Mouse (Mus musculus) heart, embryonic 14.5 days (tissue): ENCODE results near the gene Ppil3. TPM values are rescaled to one million over a fixed set of nuclear protein-coding genes. Genes with fewer than 3 reads are reported as not detected.

Experiments
- ATAC-seq: fragments of 200-750 bp; cut with Nextera tagmentation; 2 replicates; pipeline ENCODE4 v1.8.0; 2017; ENCODE audit warnings: low read depth, moderate TSS enrichment; ENCODE audit not compliant: insufficient number of reproducible peaks, insufficient read depth, low FRiP score
- H3K27ac ChIP-seq, 2 experiments: fragments of 200-500 bp in 1 of 2; fragments of 300-500 bp in 1 of 2; sonication (generic) in 1 of 2; replicated peaks in 1 of 2; 2 replicates each; pipeline ENCODE4 v1.5.1; 2012 to 2014; ENCODE audit warnings: low read depth in 2 of 2, low read length in 2 of 2, control low read depth in 1 of 2, mild to moderate bottlenecking in 1 of 2, mixed read lengths in 1 of 2; ENCODE audit not compliant: control insufficient read depth in 1 of 2, insufficient read depth in 1 of 2
- H3K27me3 ChIP-seq: fragments of 300-500 bp; sonication (generic); 2 replicates; pipeline ENCODE4 v1.6.1; 2014; ENCODE audit warnings: mild to moderate bottlenecking, low read length, control low read depth; ENCODE audit not compliant: control insufficient read depth, insufficient read depth
- H3K36me3 ChIP-seq: fragments of 300-500 bp; sonication (generic); 2 replicates; pipeline ENCODE4 v1.6.1; 2014; ENCODE audit warnings: mild to moderate bottlenecking, control low read depth, low read length, mixed read lengths; ENCODE audit not compliant: control insufficient read depth, insufficient read depth
- H3K4me1 ChIP-seq, 2 experiments: fragments of 200-500 bp in 1 of 2; fragments of 300-500 bp in 1 of 2; sonication (generic) in 1 of 2; 2 replicates each; pipeline ENCODE4 v1.6.1; 2012 to 2014; ENCODE audit warnings: low read length in 2 of 2, control low read depth in 1 of 2, mixed read lengths in 1 of 2; ENCODE audit not compliant: control insufficient read depth in 2 of 2, insufficient read depth in 2 of 2
- H3K4me2 ChIP-seq: fragments of 300-500 bp; sonication (generic); 2 replicates; pipeline ENCODE4 v1.6.1; 2014; ENCODE audit warnings: mild to moderate bottlenecking, low read length
- H3K4me3 ChIP-seq, 2 experiments: fragments of 200-500 bp in 1 of 2; fragments of 300-500 bp in 1 of 2; sonication (generic) in 1 of 2; 2 replicates each; pipeline ENCODE4 v1.5.1; 2012 to 2014; ENCODE audit warnings: low read length in 2 of 2, mild to moderate bottlenecking in 2 of 2, control low read depth in 1 of 2, low read depth in 1 of 2, moderate library complexity in 1 of 2; ENCODE audit not compliant: control insufficient read depth in 1 of 2, insufficient read depth in 1 of 2
- H3K9ac ChIP-seq: fragments of 300-500 bp; sonication (generic); 2 replicates; pipeline ENCODE4 v1.6.1; 2014; ENCODE audit warnings: mild to moderate bottlenecking, low read length
- H3K9me3 ChIP-seq: fragments of 300-500 bp; sonication (generic); 2 replicates; pipeline ENCODE4 v1.6.1; 2016; ENCODE audit warnings: low read length, control low read depth; ENCODE audit not compliant: control insufficient read depth
- WGBS: fragments of 180-500 bp; shearing (Covaris S2); extraction: QIAGEN DNeasy Blood & Tissue Kit; methylation state at CpG from one replicate; pipeline ENCODE4 v1.1.7; 2014; 5-methylcytosine and 5-hydroxymethylcytosine counted together
- polyA plus RNA-seq: library from polyadenylated mRNA; unstranded; fragments of >200 nt; fragmentation: Nextera tagmentation; extraction: Ambion mirVana; gene quantifications from 2 replicates; pipeline ENCODE4 v1.2.1, GENCODE M21; 2014

The Ppil3 gene
- polyA plus RNA-seq, 1 experiment from 2014 or later: 38.5 TPM

DNA sequence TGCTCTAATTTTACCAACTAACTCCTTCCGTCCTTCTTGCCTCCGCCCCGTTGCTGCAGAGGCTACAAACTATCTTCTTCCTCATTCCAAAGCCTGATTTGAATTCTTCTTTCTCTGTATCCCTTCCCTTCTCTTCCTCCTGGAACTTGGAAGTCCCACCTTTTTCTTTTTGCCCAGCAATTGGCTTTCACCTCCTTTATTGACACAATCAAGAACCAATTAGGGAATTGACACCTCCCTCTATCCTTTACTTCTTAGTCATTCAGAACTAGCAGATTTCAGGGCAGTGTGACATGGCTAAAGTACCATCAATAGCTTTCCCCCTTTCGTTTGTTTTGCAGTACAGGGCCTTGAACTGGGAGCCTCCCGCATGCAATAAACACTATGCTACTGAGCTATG is 12.9 kb upstream of the Ppil3 start:
- Histone ChIP-seq H3K4me3 (no peak overlapping the region), H3K36me3 (peaks cover 99% of the 10 kb centered on the region), H3K27ac (no peak overlapping the region; a peak in 1 of 4 replicates), H3K9me3 (no peaks in the 10 kb centered on the region), H3K4me1 (peaks cover 3 to 4% of the 10 kb centered on the region in 2 experiments; a peak in 3 of 4 replicates), H3K4me2 (no peak overlapping the region), H3K9ac (no peak overlapping the region), H3K27me3 (no peaks in the 10 kb centered on the region)
- 81% methylated on average over 5 of the region's 5 CpGs for WGBS
- ATAC-seq: no peak

DNA sequence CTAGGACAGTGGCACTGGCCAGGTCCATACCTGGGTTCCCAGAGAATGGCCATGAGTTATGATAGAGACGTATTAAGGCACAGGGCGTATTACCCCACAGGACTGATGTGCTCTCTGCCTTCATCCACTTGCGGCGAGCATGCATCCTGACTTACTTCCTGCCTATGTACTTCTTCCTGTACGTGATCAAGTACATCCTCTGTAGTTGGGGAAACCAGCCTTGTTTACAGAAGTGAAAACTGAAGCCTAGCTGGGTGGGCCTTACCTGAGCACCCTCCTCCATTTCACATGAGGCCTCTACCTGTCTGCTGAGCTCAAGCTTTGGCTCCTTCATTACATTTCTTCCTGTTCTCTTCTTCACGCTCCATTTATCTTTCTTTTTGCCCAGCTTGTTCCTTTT is 9.0 kb upstream of the Ppil3 start:
- H3K9me3 ChIP-seq: no peaks in the 10 kb centered on the region
- H3K27me3 ChIP-seq: no peaks in the 10 kb centered on the region
- peaks cover 88% of the 10 kb centered on the region for H3K36me3 ChIP-seq
- H3K9ac ChIP-seq: no peak overlapping the region
- H3K4me1 ChIP-seq: peaks cover 3 to 6% of the 10 kb centered on the region in 2 experiments; a peak in 3 of 4 replicates
- ATAC-seq: no peak
- H3K4me2 ChIP-seq: no peak overlapping the region
- no peak overlapping the region for H3K4me3 ChIP-seq
- WGBS: 87% methylated on average over 6 of the region's 6 CpGs
- H3K27ac ChIP-seq: no peak overlapping the region

DNA sequence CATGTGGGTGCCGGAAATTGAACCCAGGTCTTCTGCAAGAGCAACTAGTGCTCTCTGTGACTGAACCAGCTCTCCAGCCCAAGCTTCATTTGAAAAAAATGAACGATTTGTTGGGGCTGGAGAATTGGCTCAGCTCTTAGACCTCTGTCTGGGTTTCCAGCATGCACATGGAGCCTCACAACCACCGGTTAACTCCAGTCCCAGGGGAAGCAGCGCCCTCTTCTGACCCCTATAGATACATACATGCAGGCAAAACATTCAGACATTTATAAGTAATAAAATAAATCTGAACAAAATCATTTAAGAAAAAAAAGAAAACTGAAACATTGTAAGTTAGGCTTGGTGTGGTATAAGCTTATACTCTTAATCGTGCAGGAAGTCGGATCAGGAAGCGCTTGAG is 3.1 kb upstream of the Ppil3 start:
- no peak overlapping the region for H3K9ac ChIP-seq
- no peaks in the 10 kb centered on the region for H3K27me3 ChIP-seq
- ATAC-seq: no peak
- H3K4me1 ChIP-seq: peaks cover 0 to 21% of the 10 kb centered on the region in 2 experiments; a peak in 3 of 4 replicates
- 81% methylated on average over 7 of the region's 7 CpGs for WGBS
- H3K9me3 ChIP-seq: no peaks in the 10 kb centered on the region
- no peak overlapping the region for H3K4me2 ChIP-seq
- H3K36me3 ChIP-seq: peaks cover 38% of the 10 kb centered on the region
- no peak overlapping the region for H3K27ac ChIP-seq
- H3K4me3 ChIP-seq: no peak overlapping the region

DNA sequence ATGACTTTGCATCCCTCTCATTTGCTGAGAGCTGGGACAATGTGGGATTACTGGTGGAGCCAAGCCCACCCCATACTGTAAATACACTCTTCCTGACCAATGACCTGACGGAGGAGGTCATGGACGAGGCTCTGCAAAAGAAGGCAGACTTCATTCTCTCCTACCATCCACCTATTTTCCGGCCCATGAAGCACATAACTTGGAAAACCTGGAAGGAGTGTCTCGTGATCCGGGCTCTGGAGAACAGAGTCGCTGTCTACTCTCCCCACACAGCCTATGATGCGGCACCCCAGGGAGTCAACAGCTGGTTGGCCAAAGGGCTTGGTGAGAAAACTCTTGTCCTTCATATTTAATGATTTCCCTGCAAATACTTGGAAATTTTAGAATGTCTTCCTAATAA is 2.5 kb upstream of the Ppil3 start:
- no peak overlapping the region for H3K4me3 ChIP-seq
- H3K27me3 ChIP-seq: no peaks in the 10 kb centered on the region
- 93% methylated on average over 7 of the region's 7 CpGs for WGBS
- H3K36me3 ChIP-seq: peaks cover 32% of the 10 kb centered on the region
- no peaks in the 10 kb centered on the region for H3K9me3 ChIP-seq
- H3K4me2 ChIP-seq: no peak overlapping the region
- ATAC-seq: no peak
- H3K4me1 ChIP-seq: peaks cover 0 to 21% of the 10 kb centered on the region in 2 experiments; a peak in 3 of 4 replicates
- H3K9ac ChIP-seq: no peak overlapping the region
- no peak overlapping the region for H3K27ac ChIP-seq

DNA sequence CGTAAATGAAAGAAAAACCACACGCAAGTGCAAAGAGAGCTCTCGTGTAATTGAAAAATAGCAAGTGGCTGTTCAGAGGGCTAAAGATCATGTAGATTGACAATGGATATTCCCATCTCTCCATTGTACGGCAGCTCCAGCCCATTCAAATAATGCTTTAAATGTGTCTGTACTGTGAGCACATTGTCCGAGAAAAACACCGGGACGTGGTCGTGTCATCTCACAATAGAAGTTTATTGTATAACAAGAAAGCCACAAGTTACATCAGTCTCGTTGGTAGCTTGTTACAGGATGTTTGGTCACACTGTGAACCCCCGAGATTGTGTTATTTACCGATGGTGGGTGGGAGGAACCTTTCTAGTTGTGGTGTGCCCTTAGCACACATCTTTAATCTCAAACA is 575 bp upstream of the Ppil3 start:
- no peak for ATAC-seq
- H3K36me3 ChIP-seq: peaks cover 34% of the 10 kb centered on the region
- H3K4me2 ChIP-seq: peak overlapping the region; percentile 78
- H3K27me3 ChIP-seq: no peaks in the 10 kb centered on the region
- no peaks in the 10 kb centered on the region for H3K9me3 ChIP-seq
- peak overlapping the region; percentile 89 to 91 for H3K27ac ChIP-seq
- WGBS: 15% methylated on average over 11 of the region's 11 CpGs
- H3K9ac ChIP-seq: peak overlapping the region; percentile 87
- H3K4me1 ChIP-seq: peaks cover 0 to 21% of the 10 kb centered on the region in 2 experiments; a peak in 3 of 4 replicates
- H3K4me3 ChIP-seq: peak overlapping the region; percentile 68 to 73

DNA sequence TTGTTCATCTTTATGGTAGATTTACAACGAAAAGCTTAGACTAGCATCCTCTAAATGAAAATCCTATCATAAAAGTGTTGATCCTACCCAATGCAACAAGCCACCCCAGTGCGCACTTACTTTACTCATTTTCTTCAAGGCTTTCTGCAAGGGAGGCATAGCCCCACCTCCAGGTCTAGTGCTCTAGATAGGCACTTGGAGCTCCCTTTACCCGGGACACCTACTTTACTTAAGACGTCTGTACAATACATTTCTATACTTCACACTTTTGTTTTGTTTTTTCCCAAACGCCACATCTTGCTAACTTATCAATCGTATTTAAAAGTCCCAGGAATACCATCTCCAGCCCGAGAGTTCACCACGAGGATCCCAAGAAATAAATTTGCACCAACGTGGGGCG is 595 bp downstream of the Ppil3 start:
- peak overlapping the region; percentile 78 for H3K4me2 ChIP-seq
- WGBS: 12% methylated on average over 10 of the region's 10 CpGs
- peaks cover 0 to 21% of the 10 kb centered on the region in 2 experiments; a peak in 3 of 4 replicates for H3K4me1 ChIP-seq
- H3K27ac ChIP-seq: peak overlapping the region; percentile 89 to 91
- no peak for ATAC-seq
- H3K9me3 ChIP-seq: no peaks in the 10 kb centered on the region
- no peaks in the 10 kb centered on the region for H3K27me3 ChIP-seq
- peaks cover 39% of the 10 kb centered on the region for H3K36me3 ChIP-seq
- peak overlapping the region; percentile 87 for H3K9ac ChIP-seq
- H3K4me3 ChIP-seq: peak overlapping the region; percentile 68 to 73

DNA sequence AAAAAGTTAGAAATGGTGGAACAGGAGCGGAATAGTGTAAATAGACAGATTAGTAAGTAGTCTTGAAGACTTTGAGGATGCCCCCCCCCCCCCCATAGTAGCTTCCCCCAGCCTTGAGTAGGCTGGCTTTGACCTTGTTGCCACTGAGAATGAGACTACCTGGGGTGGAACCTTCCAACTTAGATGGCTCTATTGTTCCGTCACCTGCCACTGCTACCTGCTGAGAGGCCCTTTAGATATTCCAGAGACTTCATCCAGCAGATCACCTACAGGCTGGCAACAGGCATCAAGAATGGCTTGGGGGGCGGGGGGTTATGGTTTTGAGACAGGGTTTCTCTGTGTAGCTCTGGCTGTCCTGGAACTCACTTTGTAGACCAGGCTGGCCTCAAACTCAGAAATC is 20.7 kb downstream of the Ppil3 start:
- no peak overlapping the region for H3K27ac ChIP-seq
- peaks cover 19% of the 10 kb centered on the region for H3K36me3 ChIP-seq
- ATAC-seq: no peak
- peaks cover 2 to 17% of the 10 kb centered on the region in 2 experiments for H3K4me1 ChIP-seq
- H3K4me3 ChIP-seq: no peak overlapping the region
- no peak overlapping the region for H3K4me2 ChIP-seq
- no peaks in the 10 kb centered on the region for H3K9me3 ChIP-seq
- 86% methylated on average over 3 of the region's 3 CpGs for WGBS
- H3K9ac ChIP-seq: no peak overlapping the region
- H3K27me3 ChIP-seq: no peaks in the 10 kb centered on the region
